Mouse (Mus musculus) forebrain, embryonic 16.5 days (tissue): Measurements from ENCODE around the gene Olfr870. TPM values are rescaled to one million over a fixed set of nuclear protein-coding genes. Genes with fewer than 3 reads are reported as not detected.
"Not testable (repeated sequence)": the region's sequence is repeated elsewhere in the genome, so short reads cannot be mapped to it uniquely, and the experiment has no call there.

Experiments
- ATAC-seq: fragments of 200-750 bp; cut with Nextera tagmentation; 2 replicates; pipeline ENCODE4 v1.8.0; 2017; ENCODE audit warnings: mild to moderate bottlenecking, moderate library complexity
- H3K27ac ChIP-seq: fragments of 300-500 bp; sonication (generic); 2 replicates; pipeline ENCODE4 v1.5.1; 2014; ENCODE audit warnings: low read length, control low read depth
- H3K27me3 ChIP-seq: fragments of 300-500 bp; sonication (generic); replicated peaks from 2 replicates; pipeline ENCODE4 v1.6.1; 2014; ENCODE audit warnings: low read length; ENCODE audit not compliant: control insufficient read depth, insufficient read depth
- H3K36me3 ChIP-seq: fragments of 300-500 bp; sonication (generic); 2 replicates; pipeline ENCODE4 v1.6.1; 2014; ENCODE audit not compliant: control insufficient read depth, insufficient read depth
- H3K4me1 ChIP-seq: fragments of 300-500 bp; sonication (generic); replicated peaks from 2 replicates; pipeline ENCODE4 v1.6.1; 2014; ENCODE audit warnings: low read length; ENCODE audit not compliant: control insufficient read depth, insufficient read depth
- H3K4me2 ChIP-seq: fragments of 300-500 bp; sonication (generic); 2 replicates; pipeline ENCODE4 v1.6.1; 2014; ENCODE audit warnings: mild to moderate bottlenecking, low read length, control low read depth
- H3K4me3 ChIP-seq: fragments of 300-500 bp; sonication (generic); replicated peaks from 2 replicates; pipeline ENCODE4 v1.5.1; 2014; ENCODE audit warnings: mild to moderate bottlenecking, low read length, control low read depth
- H3K9ac ChIP-seq: fragments of 300-500 bp; sonication (generic); replicated peaks from 2 replicates; pipeline ENCODE4 v1.6.1; 2014; ENCODE audit warnings: low read depth, low read length, control low read depth
- H3K9me3 ChIP-seq: fragments of 300-500 bp; sonication (generic); 2 replicates; pipeline ENCODE4 v1.6.1; 2016; ENCODE audit warnings: low read length; ENCODE audit not compliant: control insufficient read depth
- WGBS: fragments of 180-500 bp; shearing (Covaris S2); extraction: QIAGEN DNeasy Blood & Tissue Kit; methylation state at CpG from one replicate; pipeline ENCODE4 v1.1.7; 2014; 5-methylcytosine and 5-hydroxymethylcytosine counted together
- polyA plus RNA-seq: library from polyadenylated mRNA; unstranded; fragments of >200 nt; fragmentation: Nextera tagmentation; extraction: Ambion mirVana; gene quantifications from 2 replicates; pipeline ENCODE4 v1.2.1, GENCODE M21; 2015

Gene Olfr870
- not detected in 2 replicates for polyA plus RNA-seq

DNA sequence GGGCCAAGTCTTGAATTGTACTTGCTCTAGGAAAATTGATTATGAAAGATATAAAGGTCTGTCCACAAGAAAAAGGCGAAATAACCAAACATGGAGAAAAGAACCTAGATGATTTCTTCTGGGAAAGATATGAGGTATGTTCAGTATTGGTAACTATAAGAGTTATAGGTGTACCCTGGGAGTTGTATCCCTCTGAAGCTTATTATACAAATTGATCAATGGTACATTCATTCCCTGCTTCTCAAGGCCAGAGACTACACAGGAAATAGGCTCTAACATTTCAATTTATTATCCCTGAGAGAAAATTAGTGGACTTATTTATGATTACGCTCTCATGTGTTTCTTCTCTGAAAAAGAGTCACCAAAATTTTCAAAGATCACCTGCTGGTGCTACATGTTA lies at the start of gene Olfr870:
TSS of gene Olfr870 (minus strand) at position 101 of the 400 bp plus-strand sequence.
- no peaks in the 10 kb centered on the region for H3K36me3 ChIP-seq
- H3K4me1 ChIP-seq, result no peaks in the 10 kb centered on the region
- no peak within 1 kb of the TSS for H3K27ac ChIP-seq
- H3K27me3 ChIP-seq, result no peaks in the 10 kb centered on the region
- peaks cover 4% of the 10 kb centered on the region; the same call in 1 of the 2 replicates for H3K9me3 ChIP-seq
- H3K4me2 ChIP-seq, result no peak within 1 kb of the TSS
- H3K9ac ChIP-seq, result no peak within 1 kb of the TSS
- H3K4me3 ChIP-seq, result no peak within 1 kb of the TSS
- 73% methylated on average over 2 of the region's 2 CpGs for WGBS
- no peak for ATAC-seq

DNA sequence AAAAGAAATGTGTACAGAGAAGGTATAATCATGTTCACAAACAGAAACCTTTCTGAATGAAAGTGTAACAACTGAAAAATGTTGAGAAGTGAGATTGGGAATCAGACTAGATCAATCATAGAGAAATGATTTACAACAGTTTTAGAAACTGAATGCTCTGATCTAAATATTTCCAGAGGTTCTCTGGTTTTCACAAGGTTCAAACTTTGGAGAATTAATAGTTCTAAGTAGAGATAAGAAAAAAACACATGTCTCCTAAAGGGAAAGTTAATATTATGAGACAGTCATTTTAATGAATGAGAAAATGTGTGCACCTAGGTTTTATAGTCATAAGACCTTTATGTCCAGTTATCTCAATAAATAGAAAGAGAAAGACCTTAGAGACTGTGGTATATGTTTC lies 38.0 kb upstream of the Olfr870 start, which contains the start of gene Olfr871:
TSS of gene Olfr871 (plus strand) at position 301 of the 400 bp plus-strand sequence.
- no peaks in the 10 kb centered on the region for H3K4me1 ChIP-seq
- H3K27ac ChIP-seq, result no peak within 1 kb of the TSS
- H3K27me3 ChIP-seq, result no peaks in the 10 kb centered on the region
- no peak within 1 kb of the TSS for H3K4me2 ChIP-seq
- H3K36me3 ChIP-seq, result no peaks in the 10 kb centered on the region
- H3K4me3 ChIP-seq, result no peak within 1 kb of the TSS
- H3K9me3 ChIP-seq, result peaks cover 3% of the 10 kb centered on the region; the same call in 1 of the 2 replicates
- H3K9ac ChIP-seq, result no peak within 1 kb of the TSS
- no peak for ATAC-seq

DNA sequence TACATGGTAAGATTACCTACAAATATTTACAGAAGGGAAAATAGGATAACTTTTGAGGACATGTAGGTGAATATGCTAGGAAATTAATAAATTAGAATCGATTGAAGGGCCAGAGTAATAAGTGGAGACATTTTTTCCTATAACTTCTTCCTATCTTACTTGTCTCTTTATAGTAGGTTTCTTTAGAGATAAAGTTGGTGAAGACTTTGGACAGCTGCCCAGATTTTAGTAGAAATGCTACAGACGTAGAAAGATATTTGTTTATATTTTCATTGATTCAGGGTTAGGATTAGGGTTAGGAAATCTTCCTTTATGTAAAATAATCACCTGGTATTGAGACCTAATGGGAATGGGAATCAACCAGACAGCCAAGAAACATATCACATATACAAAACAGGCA lies 37.6 kb upstream of the Olfr870 start:
- ATAC-seq, result no peak
- Histone ChIP-seq H3K27ac (no peak overlapping the region), H3K4me2 (no peak overlapping the region), H3K27me3 (no peaks in the 10 kb centered on the region), H3K4me1 (no peaks in the 10 kb centered on the region), H3K9me3 (peaks cover 3% of the 10 kb centered on the region; the same call in 1 of the 2 replicates), H3K4me3 (no peak overlapping the region), H3K36me3 (no peaks in the 10 kb centered on the region), H3K9ac (no peak overlapping the region)
- WGBS, result 75% methylated on average over 2 of the region's 2 CpGs

DNA sequence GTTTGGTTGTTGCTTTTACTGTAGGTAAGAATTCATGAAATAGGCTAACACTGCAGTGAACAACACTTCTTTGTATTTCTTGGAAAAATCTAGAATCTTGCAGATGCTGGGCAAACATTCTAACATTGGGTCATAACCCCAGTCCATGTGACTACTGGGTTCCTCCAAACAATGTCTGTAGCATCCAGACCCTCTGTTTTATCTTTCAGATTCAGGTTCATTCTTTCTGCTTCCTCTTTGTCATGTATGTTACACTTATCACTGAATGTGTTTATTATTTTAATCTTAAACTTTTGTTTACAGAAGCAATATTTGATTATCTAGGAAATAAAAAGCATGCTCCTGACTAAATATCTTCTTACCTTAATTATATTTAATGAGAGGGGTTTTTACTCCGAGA lies 37.0 kb upstream of the Olfr870 start:
- no peak overlapping the region for H3K9ac ChIP-seq
- peaks cover 3% of the 10 kb centered on the region; the same call in 1 of the 2 replicates for H3K9me3 ChIP-seq
- no peaks in the 10 kb centered on the region for H3K27me3 ChIP-seq
- no peak overlapping the region for H3K4me3 ChIP-seq
- H3K36me3 ChIP-seq, result no peaks in the 10 kb centered on the region
- H3K27ac ChIP-seq, result no peak overlapping the region
- ATAC-seq, result no peak
- no peaks in the 10 kb centered on the region for H3K4me1 ChIP-seq
- H3K4me2 ChIP-seq, result no peak overlapping the region
- WGBS, result 48% methylated on average over 1 of the region's 1 CpGs

DNA sequence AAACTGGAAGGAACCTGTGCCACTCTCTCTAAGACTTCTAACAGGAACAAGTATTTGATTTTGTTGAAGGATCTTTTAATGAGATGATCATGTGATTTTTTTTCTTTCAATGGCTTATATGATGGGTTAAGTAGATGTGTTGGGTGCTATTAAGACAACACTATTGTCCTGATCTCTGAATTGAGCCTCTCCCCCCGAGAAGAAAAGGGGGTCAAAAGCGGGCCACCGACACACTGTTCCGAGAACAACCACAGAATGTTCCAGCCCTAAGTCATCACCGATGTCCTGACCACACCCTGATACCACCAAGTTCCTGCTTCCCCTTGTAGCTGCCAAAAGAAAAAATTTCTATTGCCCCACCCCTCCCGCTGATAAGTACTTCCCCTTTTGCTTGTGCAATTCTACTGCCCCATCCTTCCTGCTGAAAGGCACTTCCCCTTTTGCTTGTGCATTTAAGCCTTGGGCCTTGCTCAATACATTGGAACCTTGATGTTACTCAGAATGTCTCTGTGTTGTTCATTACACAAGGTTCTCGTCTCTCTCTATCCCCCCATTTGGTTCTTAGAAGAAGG lies 29.6 kb upstream of the Olfr870 start:
- not testable (repeated sequence) for H3K27me3 ChIP-seq, ATAC-seq, H3K36me3 ChIP-seq, H3K9me3 ChIP-seq, H3K4me2 ChIP-seq, H3K4me3 ChIP-seq, H3K27ac ChIP-seq, H3K9ac ChIP-seq, H3K4me1 ChIP-seq
- 89% methylated on average over 7 of the region's 7 CpGs for whole genome bisulfite sequencing

DNA sequence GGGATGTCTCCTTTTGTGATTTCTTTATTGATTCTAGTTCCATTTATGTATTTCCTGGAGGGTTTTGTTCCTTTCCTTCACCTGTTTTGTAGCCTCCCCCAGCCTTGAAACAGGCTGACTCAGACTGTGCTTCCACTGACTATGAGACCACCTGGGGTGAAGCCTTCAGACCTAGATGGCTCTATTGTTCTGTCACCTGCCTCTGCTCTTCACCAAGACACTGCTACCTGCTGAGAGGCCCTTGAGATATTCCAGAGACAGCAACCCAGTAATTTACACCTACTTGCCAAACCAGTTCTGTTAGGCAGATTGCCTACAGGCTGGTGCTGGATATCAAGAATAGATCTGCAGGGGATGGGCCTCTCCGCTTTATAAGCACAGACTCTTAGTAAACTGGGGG lies 28.3 kb upstream of the Olfr870 start:
- Histone ChIP-seq H3K27ac (no peak overlapping the region), H3K4me2 (no peak overlapping the region), H3K9me3 (no peaks in the 10 kb centered on the region; the same call in 1 of the 2 replicates), H3K9ac (no peak overlapping the region), H3K27me3 (no peaks in the 10 kb centered on the region), H3K4me1 (no peaks in the 10 kb centered on the region), H3K36me3 (no peaks in the 10 kb centered on the region), H3K4me3 (no peak overlapping the region)
- WGBS, result 81% methylated on average over 1 of the region's 1 CpGs
- no peak for ATAC-seq

DNA sequence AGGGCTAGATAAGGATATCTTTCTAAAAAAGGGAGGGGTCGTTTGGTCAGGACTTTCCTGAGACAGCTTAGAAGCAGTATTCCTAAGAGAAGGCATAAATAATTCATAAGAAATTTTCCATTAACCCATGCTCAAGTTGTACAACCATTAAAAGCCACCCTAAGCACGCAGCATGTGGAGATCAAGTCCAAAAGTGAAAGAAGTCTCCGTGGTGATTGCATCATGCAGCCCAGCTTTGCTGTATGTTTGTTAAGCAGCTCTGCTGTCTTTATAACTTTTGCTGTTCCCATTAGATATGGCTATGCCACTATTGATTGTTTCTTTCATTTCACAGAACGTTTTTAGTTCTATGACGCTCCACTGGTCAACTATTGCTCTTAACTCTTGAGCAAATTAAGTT lies 5.6 kb upstream of the Olfr870 start:
- no peaks in the 10 kb centered on the region for H3K4me1 ChIP-seq
- H3K9me3 ChIP-seq, result peaks cover 4% of the 10 kb centered on the region; the same call in 1 of the 2 replicates
- no peaks in the 10 kb centered on the region for H3K27me3 ChIP-seq
- no peak overlapping the region for H3K27ac ChIP-seq
- no peaks in the 10 kb centered on the region for H3K36me3 ChIP-seq
- no peak for ATAC-seq
- no peak overlapping the region for H3K4me2 ChIP-seq
- WGBS, result 70% methylated on average over 5 of the region's 5 CpGs
- H3K4me3 ChIP-seq, result no peak overlapping the region
- H3K9ac ChIP-seq, result no peak overlapping the region

DNA sequence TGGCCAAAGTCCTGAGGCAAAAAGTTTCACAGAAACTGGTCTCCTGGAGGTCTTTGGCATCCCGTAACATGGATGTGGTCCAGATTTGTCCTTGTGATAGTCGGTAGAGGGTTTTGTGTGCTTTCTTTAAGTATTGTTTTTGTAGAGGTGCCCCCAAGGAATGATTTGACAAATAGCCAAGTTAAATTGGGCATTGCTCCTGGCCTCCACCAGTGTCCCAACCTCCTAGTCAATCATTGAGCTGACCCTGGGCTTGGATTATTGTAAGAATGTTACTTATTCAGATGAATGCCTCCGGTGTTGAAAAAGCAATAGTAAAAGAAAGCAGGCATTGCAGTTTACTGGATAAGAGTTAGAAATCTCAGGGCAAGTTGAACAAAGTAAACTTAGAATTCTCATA lies 24.2 kb downstream of the Olfr870 start:
- H3K27ac ChIP-seq, result no peak overlapping the region
- no peak for ATAC-seq
- 90% methylated on average over 3 of the region's 3 CpGs for WGBS

DNA sequence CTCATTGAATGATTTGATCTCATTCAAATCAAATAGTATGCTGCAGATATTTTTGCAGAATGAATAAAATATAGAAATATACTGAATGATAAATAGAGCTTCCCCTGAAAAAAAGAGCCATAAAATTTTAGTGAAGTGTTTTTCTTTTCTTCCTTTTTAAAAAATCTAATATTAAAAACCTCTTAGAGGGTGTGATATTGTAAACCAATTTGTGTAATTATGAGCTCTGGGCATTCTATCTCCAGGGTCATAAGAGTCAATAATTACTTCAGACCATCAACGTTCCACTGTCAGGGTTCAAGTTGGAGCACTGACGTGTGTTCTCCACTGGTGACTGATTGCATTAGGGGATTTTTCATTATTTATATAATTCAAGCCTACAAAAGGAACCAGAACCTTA lies 45.1 kb downstream of the Olfr870 start, which contains the start of gene Olfr869:
TSS of gene Olfr869 (plus strand) at position 301 of the 400 bp plus-strand sequence.
- Histone ChIP-seq H3K9me3 (no peaks in the 10 kb centered on the region), H3K4me1 (no peaks in the 10 kb centered on the region), H3K27me3 (no peaks in the 10 kb centered on the region), H3K4me3 (no peak within 1 kb of the TSS), H3K4me2 (no peak within 1 kb of the TSS), H3K9ac (no peak within 1 kb of the TSS), H3K27ac (no peak within 1 kb of the TSS), H3K36me3 (no peaks in the 10 kb centered on the region)
- 84% methylated on average over 2 of the region's 2 CpGs for WGBS
- no peak for ATAC-seq

More for the DNA sequence above, 24.2 kb downstream of the Olfr870 start:
- Histone ChIP-seq H3K4me3 (no peak overlapping the region), H3K27me3 (no peaks in the 10 kb centered on the region), H3K4me2 (no peak overlapping the region), H3K9me3 (peaks cover 6% of the 10 kb centered on the region; the same call in 1 of the 2 replicates), H3K9ac (no peak overlapping the region), H3K36me3 (no peaks in the 10 kb centered on the region), H3K4me1 (no peaks in the 10 kb centered on the region)
